Mouse (Mus musculus): Measurements from ENCODE around the gene Bcl11b. TPM values are rescaled to one million over a fixed set of nuclear protein-coding genes. Genes with fewer than 3 reads are reported as not detected.

Bcl11b gene
- polyA plus RNA-seq, 1 experiment from 2014 or later, result 5.2 TPM

DNA sequence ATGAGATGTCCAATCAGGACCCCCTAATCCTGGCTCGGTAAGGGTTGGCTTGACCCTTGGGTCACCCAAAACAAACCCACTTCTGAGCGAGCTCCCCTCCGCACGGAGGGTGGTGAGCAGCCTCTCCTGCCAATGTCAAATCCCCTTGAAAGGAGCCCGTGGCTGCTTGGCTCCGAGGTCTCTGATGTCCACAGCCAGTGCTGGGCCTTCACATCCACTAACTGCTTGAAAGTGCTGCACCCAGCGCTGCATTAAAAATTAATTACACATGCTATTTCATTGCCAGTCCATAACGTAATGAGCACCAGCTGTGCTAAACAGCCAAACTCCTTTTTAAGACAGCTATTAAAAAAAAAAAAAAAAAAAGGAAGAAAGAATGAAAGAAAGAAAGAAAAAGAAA is 43.5 kb downstream of the Bcl11b start:
- no peak overlapping the region for H3K4me2 ChIP-seq (replicated peaks; ENCODE audit: low read depth)
- H3K4me3 ChIP-seq (ENCODE audit: low read depth, low read length), result no peak overlapping the region
- no peaks in the 10 kb centered on the region for H3K9me3 ChIP-seq (ENCODE audit: control insufficient read depth)
- H3K36me3 ChIP-seq (ENCODE audit: control insufficient read depth, insufficient read depth), result no peaks in the 10 kb centered on the region
- no peak for ATAC-seq
- 70% methylated on average over 8 of the region's 8 CpGs for WGBS
- no peak for TF ChIP-seq CTCF (IDR thresholded peaks at IDR 0.05; ENCODE audit: low read depth)
- H3K27ac ChIP-seq (ENCODE audit: low read depth, low read length), result no peak overlapping the region
- no peaks in the 10 kb centered on the region for H3K27me3 ChIP-seq (replicated peaks; ENCODE audit: control insufficient read depth, insufficient read depth, low read length)
- H3K4me1 ChIP-seq (replicated peaks; ENCODE audit: control insufficient read depth, insufficient read depth, low read length), result peaks cover 5% of the 10 kb centered on the region; the same call in 1 of the 2 replicates
- H3K9ac ChIP-seq (ENCODE audit: low read depth, low read length), result no peak overlapping the region

DNA sequence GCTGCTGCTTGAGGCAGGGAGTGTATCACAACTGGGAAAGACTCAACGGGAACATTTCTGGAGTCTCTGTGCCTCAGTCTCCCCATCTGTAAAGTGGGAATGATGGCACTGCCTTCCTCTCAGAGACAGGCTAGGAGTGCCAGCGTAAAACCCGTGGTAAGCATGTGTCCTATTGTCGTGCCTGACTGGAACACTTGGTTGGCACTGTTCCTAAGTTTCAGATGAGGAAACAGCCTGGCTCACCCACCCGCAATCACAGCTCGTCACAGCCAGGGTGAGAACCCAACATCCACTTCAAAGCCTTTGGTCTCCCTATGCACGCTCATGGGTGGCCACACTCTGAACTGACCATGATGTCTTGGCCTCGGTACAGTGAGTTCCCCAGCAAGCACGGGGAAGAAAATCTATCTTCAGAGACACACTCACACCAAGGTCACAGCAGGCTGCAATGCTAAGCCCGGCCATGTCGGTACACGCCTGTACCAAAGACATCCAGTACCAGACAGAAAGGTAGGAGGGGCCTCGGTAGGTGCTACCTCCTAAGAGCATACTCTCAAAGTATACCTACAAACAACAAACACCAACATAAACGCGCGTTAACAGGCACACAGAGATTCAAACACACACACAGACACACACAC is 50.2 kb downstream of the Bcl11b start:
- no peaks in the 10 kb centered on the region for H3K27me3 ChIP-seq (replicated peaks; ENCODE audit: control insufficient read depth, insufficient read depth, low read length)
- no peak overlapping the region for H3K4me3 ChIP-seq (ENCODE audit: low read depth, low read length)
- H3K36me3 ChIP-seq (ENCODE audit: control insufficient read depth, insufficient read depth), result no peaks in the 10 kb centered on the region
- TF ChIP-seq CTCF (IDR thresholded peaks at IDR 0.05; ENCODE audit: low read depth), result no peak
- H3K9ac ChIP-seq (ENCODE audit: low read depth, low read length), result no peak overlapping the region
- ATAC-seq, result no peak
- no peak overlapping the region for H3K27ac ChIP-seq (ENCODE audit: low read depth, low read length)
- no peaks in the 10 kb centered on the region for H3K9me3 ChIP-seq (ENCODE audit: control insufficient read depth)
- WGBS, result 74% methylated on average over 16 of the region's 16 CpGs
- H3K4me2 ChIP-seq (replicated peaks; ENCODE audit: low read depth), result peak overlapping the region; percentile 45
- peaks cover 8% of the 10 kb centered on the region; the same call in 1 of the 2 replicates for H3K4me1 ChIP-seq (replicated peaks; ENCODE audit: control insufficient read depth, insufficient read depth, low read length)

DNA sequence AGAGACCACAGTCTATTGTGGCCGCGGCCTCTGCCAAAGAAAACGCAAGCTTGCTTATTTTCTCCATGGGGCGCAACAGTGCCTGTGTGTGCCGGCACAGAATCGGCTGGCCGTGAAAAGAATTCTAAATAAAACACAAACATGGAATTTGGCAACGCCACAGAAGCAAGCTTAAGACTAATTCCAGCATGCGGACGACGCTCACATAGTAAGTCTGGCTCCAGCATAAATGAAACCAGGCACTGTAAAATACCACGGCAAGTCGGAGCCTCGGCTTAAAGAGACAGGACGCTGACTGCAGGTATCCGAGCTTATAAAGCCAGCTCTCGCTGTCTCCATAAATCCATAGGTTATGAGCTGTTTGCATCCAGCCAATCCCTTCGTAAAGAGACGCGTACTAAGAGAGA is 51.1 kb downstream of the Bcl11b start:
- Histone ChIP-seq H3K36me3 (ENCODE audit: control insufficient read depth, insufficient read depth) (no peaks in the 10 kb centered on the region; the same call in 1 of the 2 replicates), H3K9me3 (ENCODE audit: control insufficient read depth) (no peaks in the 10 kb centered on the region), H3K9ac (ENCODE audit: low read depth, low read length) (no peak overlapping the region), H3K27ac (ENCODE audit: low read depth, low read length) (no peak overlapping the region), H3K4me1 (replicated peaks; ENCODE audit: control insufficient read depth, insufficient read depth, low read length) (peaks cover 8% of the 10 kb centered on the region; the same call in 1 of the 2 replicates), H3K4me3 (ENCODE audit: low read depth, low read length) (no peak overlapping the region), H3K27me3 (replicated peaks; ENCODE audit: control insufficient read depth, insufficient read depth, low read length) (no peaks in the 10 kb centered on the region), H3K4me2 (replicated peaks; ENCODE audit: low read depth) (peak overlapping the region; percentile 45)
- 66% methylated on average over 20 of the region's 20 CpGs for WGBS
- no peak for ATAC-seq
- TF ChIP-seq CTCF (IDR thresholded peaks at IDR 0.05; ENCODE audit: low read depth), result no peak

DNA sequence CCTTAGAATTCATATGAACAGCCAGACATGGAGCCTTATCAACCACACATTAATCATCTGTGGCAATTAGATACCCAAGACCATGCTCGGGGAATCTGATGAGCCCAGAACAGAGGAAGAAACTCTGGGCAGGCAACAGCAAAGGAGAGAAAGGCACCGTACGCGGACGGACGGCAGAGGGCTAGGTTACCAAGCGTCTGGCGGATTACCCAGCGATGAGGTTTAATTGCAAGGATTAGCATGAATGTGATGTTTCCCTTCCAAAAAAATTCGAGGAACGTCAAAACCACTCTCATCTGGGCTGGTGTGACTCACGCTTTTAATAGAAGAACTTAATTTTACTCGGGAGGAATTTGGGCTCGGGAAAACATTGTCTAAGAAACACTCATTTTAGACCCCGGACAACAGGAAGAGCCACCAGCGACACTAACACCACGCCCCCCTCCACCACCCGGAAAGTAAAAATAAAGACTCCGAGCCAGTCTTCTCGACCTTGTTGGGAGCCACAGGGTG is 52.7 kb downstream of the Bcl11b start:
- WGBS, result 53% methylated on average over 20 of the region's 20 CpGs
- Histone ChIP-seq H3K36me3 (ENCODE audit: control insufficient read depth, insufficient read depth) (no peaks in the 10 kb centered on the region; the same call in 1 of the 2 replicates), H3K4me1 (replicated peaks; ENCODE audit: control insufficient read depth, insufficient read depth, low read length) (peaks cover 8% of the 10 kb centered on the region; the same call in 1 of the 2 replicates), H3K27ac (ENCODE audit: low read depth, low read length) (no peak overlapping the region), H3K9ac (ENCODE audit: low read depth, low read length) (no peak overlapping the region), H3K4me3 (ENCODE audit: low read depth, low read length) (no peak overlapping the region), H3K9me3 (ENCODE audit: control insufficient read depth) (no peaks in the 10 kb centered on the region), H3K4me2 (replicated peaks; ENCODE audit: low read depth) (peak overlapping the region; percentile 21; the same call in 1 of the 2 replicates), H3K27me3 (replicated peaks; ENCODE audit: control insufficient read depth, insufficient read depth, low read length) (no peaks in the 10 kb centered on the region)
- no peak for TF ChIP-seq CTCF (IDR thresholded peaks at IDR 0.05; ENCODE audit: low read depth)
- no peak for ATAC-seq

GRCm38 (mm10) chr12:107949416-107949815 is 54.0 kb downstream of the Bcl11b start:
- Histone ChIP-seq H3K4me2 (replicated peaks; ENCODE audit: low read depth) (no peak overlapping the region), H3K27me3 (replicated peaks; ENCODE audit: control insufficient read depth, insufficient read depth, low read length) (no peaks in the 10 kb centered on the region), H3K9me3 (ENCODE audit: control insufficient read depth) (no peaks in the 10 kb centered on the region), H3K4me3 (ENCODE audit: low read depth, low read length) (no peak overlapping the region), H3K36me3 (ENCODE audit: control insufficient read depth, insufficient read depth) (no peaks in the 10 kb centered on the region; the same call in 1 of the 2 replicates), H3K27ac (ENCODE audit: low read depth, low read length) (no peak overlapping the region), H3K9ac (ENCODE audit: low read depth, low read length) (no peak overlapping the region), H3K4me1 (replicated peaks; ENCODE audit: control insufficient read depth, insufficient read depth, low read length) (peaks cover 8% of the 10 kb centered on the region; the same call in 1 of the 2 replicates)
- no peak for ATAC-seq
- no peak for TF ChIP-seq CTCF (IDR thresholded peaks at IDR 0.05; ENCODE audit: low read depth)
- 65% methylated on average over 10 of the region's 10 CpGs for WGBS

DNA sequence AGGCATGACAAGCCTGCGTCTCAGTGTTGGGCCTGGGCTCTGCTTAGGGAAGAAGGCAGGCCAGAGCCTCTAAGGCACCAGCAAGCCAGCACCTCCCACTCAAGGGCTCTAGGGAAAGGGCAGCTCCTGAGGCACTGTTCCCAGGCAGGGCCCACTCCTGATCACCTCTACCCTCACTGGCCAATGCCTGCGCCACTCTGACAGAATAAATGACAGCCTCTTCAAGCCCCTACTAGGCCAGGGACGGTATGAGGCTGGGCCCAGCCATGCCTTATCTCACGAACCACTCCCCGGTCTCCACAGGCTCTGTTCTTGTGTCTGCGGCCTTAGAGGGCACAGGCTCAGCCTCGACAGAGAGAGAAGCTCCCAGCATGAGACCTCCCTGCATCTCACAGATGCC is 61.3 kb downstream of the Bcl11b start:
- TF ChIP-seq CTCF (IDR thresholded peaks at IDR 0.05; ENCODE audit: low read depth), result no peak
- H3K9ac ChIP-seq (ENCODE audit: low read depth, low read length), result no peak overlapping the region
- WGBS, result 52% methylated on average over 7 of the region's 7 CpGs
- no peak overlapping the region for H3K4me2 ChIP-seq (replicated peaks; ENCODE audit: low read depth)
- no peak overlapping the region for H3K4me3 ChIP-seq (ENCODE audit: low read depth, low read length)
- no peaks in the 10 kb centered on the region for H3K4me1 ChIP-seq (replicated peaks; ENCODE audit: control insufficient read depth, insufficient read depth, low read length)
- no peaks in the 10 kb centered on the region for H3K27me3 ChIP-seq (replicated peaks; ENCODE audit: control insufficient read depth, insufficient read depth, low read length)
- no peak for ATAC-seq
- no peaks in the 10 kb centered on the region for H3K36me3 ChIP-seq (ENCODE audit: control insufficient read depth, insufficient read depth)
- no peaks in the 10 kb centered on the region for H3K9me3 ChIP-seq (ENCODE audit: control insufficient read depth)
- H3K27ac ChIP-seq (ENCODE audit: low read depth, low read length), result no peak overlapping the region
